Mouse (Mus musculus) lung, embryonic 14.5 days (tissue): Measurements from ENCODE around the gene Tmc7. TPM values are rescaled to one million over a fixed set of nuclear protein-coding genes. Genes with fewer than 3 reads are reported as not detected.

Source experiments
- ATAC-seq: fragments of 200-750 bp; cut with Nextera tagmentation; 2 replicates; pipeline ENCODE4 v1.8.0; 2017; ENCODE audit warnings: mild to moderate bottlenecking, moderate TSS enrichment, moderate library complexity; ENCODE audit not compliant: insufficient read depth
- DNase-seq: peaks from one replicate; pipeline ENCODE4 v3.0.0-alpha.2; 2015
- H3K27ac ChIP-seq: fragments of 300-500 bp; sonication (generic); 2 replicates; pipeline ENCODE4 v1.5.1; 2014; ENCODE audit warnings: low read depth, mild to moderate bottlenecking, moderate library complexity
- H3K27me3 ChIP-seq: fragments of 300-500 bp; sonication (generic); 2 replicates; pipeline ENCODE4 v1.6.1; 2014; ENCODE audit warnings: low read length, control low read depth; ENCODE audit not compliant: insufficient read depth
- H3K36me3 ChIP-seq: fragments of 300-500 bp; sonication (generic); 2 replicates; pipeline ENCODE4 v1.6.1; 2014; ENCODE audit warnings: control low read depth; ENCODE audit not compliant: insufficient read depth
- H3K4me1 ChIP-seq: fragments of 300-500 bp; sonication (generic); 2 replicates; pipeline ENCODE4 v1.6.1; 2014; ENCODE audit warnings: antibody characterized with exemption, control low read depth; ENCODE audit not compliant: insufficient read depth
- H3K4me2 ChIP-seq: fragments of 300-500 bp; sonication (generic); 2 replicates; pipeline ENCODE4 v1.6.1; 2014; ENCODE audit warnings: mild to moderate bottlenecking
- H3K4me3 ChIP-seq: fragments of 300-500 bp; sonication (generic); 2 replicates; pipeline ENCODE4 v1.5.1; 2014; ENCODE audit warnings: low read depth, low read length
- H3K9ac ChIP-seq: fragments of 300-500 bp; sonication (generic); 2 replicates; pipeline ENCODE4 v1.6.1; 2014
- H3K9me3 ChIP-seq: fragments of 300-500 bp; sonication (generic); 2 replicates; pipeline ENCODE4 v1.6.1; 2016; ENCODE audit warnings: low read depth, low read length, control low read depth
- CTCF ChIP-seq: IDR thresholded peaks from 2 replicates; pipeline ENCODE4 v1.5.1; 2016; ENCODE audit warnings: antibody characterized with exemption, low read depth
- WGBS: fragments of 180-500 bp; shearing (Covaris S2); extraction: QIAGEN DNeasy Blood & Tissue Kit; methylation state at CpG from one replicate; pipeline ENCODE4 v1.1.7; 2014; 5-methylcytosine and 5-hydroxymethylcytosine counted together
- polyA plus RNA-seq: library from polyadenylated mRNA; unstranded; fragments of >200 nt; fragmentation: Nextera tagmentation; extraction: Ambion mirVana; gene quantifications from 2 replicates; pipeline ENCODE4 v1.2.1, GENCODE M21; 2014

Gene Tmc7
- polyA plus RNA-seq, 1 experiment from 2014 or later, result 2.2 TPM

DNA sequence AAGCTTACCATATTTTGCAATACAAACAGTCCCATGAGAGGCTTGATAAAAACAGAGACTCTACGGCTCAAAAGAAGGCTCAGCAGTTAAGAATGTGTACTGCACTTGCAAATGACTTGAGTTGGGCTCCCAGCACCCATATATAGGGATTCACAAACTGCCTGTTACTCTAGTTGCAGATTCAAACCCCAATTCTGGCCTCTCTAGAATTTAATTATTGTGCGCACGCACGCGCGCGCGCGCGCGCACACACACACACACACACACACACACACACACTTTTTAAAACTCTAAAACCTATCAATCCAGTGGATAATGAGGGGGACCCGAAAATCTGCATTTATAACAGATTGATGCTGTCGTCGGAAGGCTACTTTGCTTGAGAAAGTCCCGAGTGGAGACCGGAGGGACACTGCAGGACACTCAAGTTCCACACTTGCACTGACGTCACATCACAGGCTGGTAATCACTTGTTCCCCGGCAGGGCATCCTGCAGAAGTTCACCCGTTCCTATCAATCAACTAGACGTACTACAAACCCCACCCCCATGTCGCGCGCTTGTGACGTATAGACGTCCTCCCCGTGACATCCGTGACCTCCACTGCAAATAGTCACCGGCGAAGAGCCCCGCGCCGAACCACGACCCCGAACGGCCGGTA, 51.9 kb downstream of the Tmc7 start:
- under 1% methylated on average over 36 of the region's 36 CpGs for WGBS

DNA sequence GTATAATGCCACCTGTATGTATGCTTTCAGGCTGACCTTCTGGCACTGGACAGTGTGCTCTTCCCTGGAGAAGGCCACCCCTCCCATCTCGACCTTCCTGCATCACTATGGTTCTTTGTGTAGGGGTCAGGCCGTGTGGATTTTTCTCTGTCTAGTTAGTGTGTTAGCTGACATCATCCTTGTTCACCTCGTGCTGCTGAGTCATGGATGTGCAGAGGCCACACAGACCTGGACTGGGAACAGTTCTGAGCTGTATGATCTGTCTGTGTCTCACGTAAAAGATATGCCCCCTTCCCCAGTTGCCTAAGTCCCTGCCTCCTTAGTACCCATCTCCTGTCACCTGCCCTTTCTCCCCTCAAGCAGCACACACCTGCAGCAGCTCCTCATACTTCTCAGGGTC, 57.6 kb downstream of the Tmc7 start:
- no peaks in the 10 kb centered on the region for H3K27me3 ChIP-seq
- ATAC-seq (no peak), DNase-seq (no peak)
- no peak overlapping the region for H3K27ac ChIP-seq
- whole genome bisulfite sequencing, result 83% methylated on average over 4 of the region's 4 CpGs
- H3K4me1 ChIP-seq, result no peaks in the 10 kb centered on the region
- no peak overlapping the region for H3K4me2 ChIP-seq
- H3K36me3 ChIP-seq, result peaks cover 30% of the 10 kb centered on the region
- H3K4me3 ChIP-seq, result no peak overlapping the region
- no peak for TF ChIP-seq CTCF
- H3K9me3 ChIP-seq, result no peaks in the 10 kb centered on the region
- no peak overlapping the region for H3K9ac ChIP-seq

More for the DNA sequence above, 51.9 kb downstream of the Tmc7 start:
- 0 out of 2 replicates have a peak, but pooled peaks have one; percentile 8 for TF ChIP-seq CTCF
- H3K4me1 ChIP-seq, result no peaks in the 10 kb centered on the region
- no peaks in the 10 kb centered on the region for H3K27me3 ChIP-seq
- DNase-seq (peak; percentile 90), ATAC-seq (peak; percentile 93)
- H3K27ac ChIP-seq, result peak overlapping the region; percentile 95
- peak overlapping the region; percentile 78 for H3K9ac ChIP-seq
- H3K36me3 ChIP-seq, result 0 out of 2 replicates have a peak, but pooled peaks cover 8% of the 10 kb centered on the region
- peak overlapping the region; percentile 65 for H3K4me2 ChIP-seq
- H3K9me3 ChIP-seq, result no peaks in the 10 kb centered on the region
- H3K4me3 ChIP-seq, result peak overlapping the region; percentile 66

DNA sequence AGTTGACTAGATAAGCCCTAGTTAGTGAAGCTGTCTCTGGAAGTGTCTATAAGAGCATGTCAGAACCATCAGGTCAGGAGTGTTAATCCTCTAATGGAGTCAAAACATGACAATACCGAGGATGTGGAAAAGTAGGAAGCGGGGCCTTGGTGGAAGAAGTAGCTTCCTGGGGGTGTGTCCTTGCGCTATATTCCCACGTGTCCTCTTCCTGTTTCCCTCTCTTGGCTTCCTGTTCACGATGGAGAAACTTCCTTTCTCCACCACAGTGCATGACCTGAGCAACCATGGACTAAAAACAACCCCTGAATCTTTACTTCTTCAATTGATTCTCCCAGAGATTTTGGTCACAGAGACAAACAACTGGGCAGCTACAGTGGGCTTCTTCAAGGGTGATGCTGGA, 62.5 kb downstream of the Tmc7 start:
- Histone ChIP-seq H3K4me1 (no peaks in the 10 kb centered on the region), H3K36me3 (peaks cover 18% of the 10 kb centered on the region), H3K4me3 (no peak overlapping the region), H3K9me3 (no peaks in the 10 kb centered on the region), H3K27me3 (no peaks in the 10 kb centered on the region), H3K9ac (no peak overlapping the region), H3K4me2 (no peak overlapping the region), H3K27ac (no peak overlapping the region)
- ATAC-seq (no peak), DNase-seq (no peak)
- TF ChIP-seq CTCF, result no peak
- WGBS, result 73% methylated on average over 5 of the region's 5 CpGs

DNA sequence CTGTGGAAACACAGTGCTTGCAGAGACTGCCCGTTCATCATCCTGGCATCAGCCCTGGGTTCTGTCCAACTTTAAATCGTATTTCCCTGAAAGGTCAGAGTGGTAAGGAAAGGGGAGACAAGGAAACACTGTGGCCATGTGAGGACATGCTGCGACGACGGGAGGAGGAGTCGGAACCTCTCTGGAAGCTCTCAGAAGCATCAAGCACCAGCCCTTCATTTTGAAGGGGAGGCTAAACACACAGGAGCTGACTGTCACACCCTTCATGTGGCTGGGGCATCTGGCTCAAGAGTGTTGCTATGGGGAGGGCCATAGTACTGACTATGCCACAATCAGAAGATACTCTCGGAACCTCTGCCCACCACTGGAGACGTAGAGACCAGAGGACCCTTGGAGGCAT, 64.9 kb downstream of the Tmc7 start:
- Histone ChIP-seq H3K4me3 (no peak overlapping the region), H3K4me1 (no peaks in the 10 kb centered on the region), H3K4me2 (no peak overlapping the region), H3K36me3 (no peaks in the 10 kb centered on the region), H3K9ac (no peak overlapping the region), H3K9me3 (no peaks in the 10 kb centered on the region), H3K27me3 (no peaks in the 10 kb centered on the region), H3K27ac (no peak overlapping the region)
- no peak for ATAC-seq
- no peak for DNase-seq
- 71% methylated on average over 8 of the region's 8 CpGs for WGBS
- no peak for TF ChIP-seq CTCF

DNA sequence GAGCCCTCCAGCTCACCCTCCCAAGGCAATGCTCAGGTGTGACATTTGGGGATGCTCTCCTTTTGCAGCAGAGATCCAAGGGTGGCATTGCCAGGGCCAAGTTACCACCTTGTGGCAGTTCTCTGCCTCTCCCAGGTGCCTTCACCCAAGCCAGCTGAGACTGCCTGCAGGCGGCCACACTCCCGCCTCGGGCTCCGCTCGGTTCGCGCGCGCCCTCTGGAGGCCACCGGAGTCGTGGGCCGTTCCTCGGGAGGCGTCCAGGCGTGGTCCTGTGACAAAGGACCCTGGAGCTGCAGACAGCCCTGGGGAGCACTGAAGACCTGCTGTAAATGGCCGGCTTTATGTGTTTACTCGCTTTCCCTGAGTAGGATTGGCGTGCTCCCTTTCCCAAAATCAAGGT, 65.8 kb downstream of the Tmc7 start:
- Histone ChIP-seq H3K9ac (no peak overlapping the region), H3K9me3 (no peaks in the 10 kb centered on the region), H3K4me3 (no peak overlapping the region), H3K27ac (no peak overlapping the region), H3K27me3 (no peaks in the 10 kb centered on the region), H3K36me3 (no peaks in the 10 kb centered on the region), H3K4me1 (no peaks in the 10 kb centered on the region), H3K4me2 (no peak overlapping the region)
- ATAC-seq (peak; percentile 87), DNase-seq (peak; percentile 84)
- peak; percentile 97 for TF ChIP-seq CTCF
- WGBS, result 1% methylated on average over 18 of the region's 18 CpGs

DNA sequence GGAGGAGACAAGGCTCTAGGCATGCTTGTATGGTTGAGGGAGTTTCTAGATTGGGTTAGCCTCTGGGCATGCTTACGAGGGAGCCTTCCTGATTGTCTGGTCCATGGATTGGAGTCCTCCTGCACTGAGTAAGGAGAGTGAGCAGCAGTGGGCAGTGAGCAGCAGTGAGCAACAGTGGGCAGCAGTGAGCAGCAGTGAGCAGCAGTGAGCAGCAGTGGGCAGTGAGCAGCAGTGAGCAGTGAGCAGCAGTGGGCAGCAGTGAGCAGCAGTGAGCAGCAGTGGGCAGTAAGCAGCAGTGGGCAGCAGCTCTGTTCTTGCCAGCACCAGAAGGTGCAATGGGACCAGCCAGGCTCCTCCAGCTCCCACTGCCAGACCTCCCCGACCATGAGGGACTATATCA, 66.7 kb downstream of the Tmc7 start:
- no peaks in the 10 kb centered on the region for H3K4me1 ChIP-seq
- DNase-seq (peak; percentile 49), ATAC-seq (peak; percentile 32; the same call in 1 of the 2 replicates)
- no peaks in the 10 kb centered on the region for H3K27me3 ChIP-seq
- H3K27ac ChIP-seq, result no peak overlapping the region
- H3K36me3 ChIP-seq, result no peaks in the 10 kb centered on the region
- TF ChIP-seq CTCF, result peak; percentile 74
- no peak overlapping the region for H3K4me2 ChIP-seq
- WGBS, result 53% methylated on average over 2 of the region's 2 CpGs
- no peaks in the 10 kb centered on the region for H3K9me3 ChIP-seq
- no peak overlapping the region for H3K9ac ChIP-seq
- H3K4me3 ChIP-seq, result no peak overlapping the region

DNA sequence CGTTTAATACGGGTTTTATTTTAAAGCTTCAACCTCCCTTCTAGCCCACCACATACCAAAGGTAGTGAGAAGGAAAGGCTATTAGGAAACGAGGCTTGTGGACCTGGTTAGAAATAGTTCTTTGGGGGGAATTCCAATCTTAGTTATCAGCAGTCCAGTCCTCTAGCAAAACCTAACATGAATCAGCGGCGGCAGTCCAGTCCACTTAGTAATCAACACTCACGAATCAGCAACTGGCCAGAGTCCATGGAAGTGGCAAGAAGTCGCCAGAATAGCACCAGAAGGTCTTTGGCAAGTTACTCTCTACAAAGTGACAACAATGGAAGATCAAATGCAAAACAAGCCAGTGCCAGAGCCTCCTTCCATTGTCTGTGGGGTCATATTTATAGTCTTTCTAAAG, 76.0 kb downstream of the Tmc7 start:
- Histone ChIP-seq H3K36me3 (no peaks in the 10 kb centered on the region), H3K27me3 (no peaks in the 10 kb centered on the region), H3K4me2 (no peak overlapping the region), H3K9me3 (no peaks in the 10 kb centered on the region), H3K4me3 (no peak overlapping the region), H3K9ac (no peak overlapping the region), H3K27ac (no peak overlapping the region), H3K4me1 (no peaks in the 10 kb centered on the region)
- ATAC-seq, result no peak
- no peak for DNase-seq
- 68% methylated on average over 7 of the region's 7 CpGs for WGBS
- TF ChIP-seq CTCF, result no peak
